ENCODE assay signal across 19 mouse cellular contexts in the genomic region with DNA sequence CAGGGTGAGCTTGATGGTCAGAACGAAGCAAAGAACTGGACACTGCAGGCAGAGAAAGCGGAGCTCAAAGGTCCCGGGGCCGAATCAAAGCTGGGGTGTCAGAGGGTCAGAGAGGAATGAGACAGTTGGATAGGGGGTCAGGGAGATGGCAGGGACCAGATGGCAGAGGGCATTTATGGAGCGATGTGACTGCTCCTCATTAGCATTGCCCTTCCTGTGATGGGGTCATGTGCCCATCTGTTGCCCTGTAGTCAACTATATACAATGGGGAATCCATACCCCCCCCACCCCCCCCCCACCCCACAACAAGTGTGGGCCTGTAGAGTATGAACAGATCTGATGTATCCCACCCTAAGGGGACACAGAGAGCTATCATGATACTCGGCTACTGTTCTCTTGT. TPM values are rescaled to one million over a fixed set of nuclear protein-coding genes. Genes with fewer than 3 reads are reported as not detected.
DNase-seq lines count a peak whose midpoint lies in the region; ATAC-seq and TF ChIP-seq lines count a peak whose summit lies in the region.
"Had no signal": no experiment of that assay in that cellular context is flagged by ENCODE, and none has a peak within 500 bp of the region (broad histone marks: within the 10 kb centered on the region; RNA-seq: fewer than 3 reads in every experiment).

No protein-coding gene starts in this region.

- no peak overlapping the region for H3K27ac ChIP-seq in forebrain, embryonic 11.5 days (ENCODE audit: low read depth, low read length)
- no peak overlapping the region for H3K27ac ChIP-seq in forebrain, embryonic 13.5 days
- no peak overlapping the region for H3K27ac ChIP-seq in limb, embryonic 15.5 days
- no peak overlapping the region for H3K27ac ChIP-seq in limb, embryonic 10.5 days
- H3K27ac ChIP-seq in ES-Bruce4 (ENCODE audit: insufficient read depth, low read length), result no peak overlapping the region
- no peak overlapping the region for H3K27ac ChIP-seq in embryonic facial prominence, embryonic 11.5 days (replicated peaks; ENCODE audit: low read depth, low read length)
- H3K27ac ChIP-seq: embryonic facial prominence, embryonic 15.5 days; left cerebral cortex, adult 2 months; midbrain, embryonic 15.5 days had no signal

- no peak for ATAC-seq in forebrain, embryonic 11.5 days (replicated peaks; ENCODE audit: low FRiP score)
- no peak for ATAC-seq in forebrain, embryonic 13.5 days
- ATAC-seq in limb, embryonic 15.5 days (ENCODE audit: insufficient number of reproducible peaks, low FRiP score, low TSS enrichment, low read depth), result 0 out of 2 replicates have a peak, but pooled peaks have one; percentile 30
- 0 out of 2 replicates have a peak, but pooled peaks have one; percentile 34 for ATAC-seq in embryonic facial prominence, embryonic 11.5 days (replicated peaks; ENCODE audit: insufficient number of reproducible peaks, low FRiP score, low TSS enrichment, low read depth)
- ATAC-seq: forebrain, embryonic 16.5 days; inflammation-experienced regulatory T-cells, adult 6 months; midbrain, embryonic 15.5 days had no signal

- H3K9me3 ChIP-seq in forebrain, embryonic 11.5 days (ENCODE audit: control insufficient read depth, low read length), result no peaks in the 10 kb centered on the region
- no peaks in the 10 kb centered on the region for H3K9me3 ChIP-seq in forebrain, embryonic 13.5 days (replicated peaks)
- H3K9me3 ChIP-seq in limb, embryonic 15.5 days, result no peaks in the 10 kb centered on the region
- no peaks in the 10 kb centered on the region for H3K9me3 ChIP-seq in limb, embryonic 10.5 days (replicated peaks)
- no peaks in the 10 kb centered on the region for H3K9me3 ChIP-seq in ES-Bruce4 (replicated peaks; ENCODE audit: control insufficient read depth, insufficient read depth, low read length, poor library complexity, severe bottlenecking)
- no peaks in the 10 kb centered on the region for H3K9me3 ChIP-seq in embryonic facial prominence, embryonic 11.5 days (replicated peaks; ENCODE audit: control insufficient read depth, low read length)
- H3K9me3 ChIP-seq: embryonic facial prominence, embryonic 15.5 days; midbrain, embryonic 15.5 days had no signal

- no peaks in the 10 kb centered on the region for H3K36me3 ChIP-seq in forebrain, embryonic 11.5 days (ENCODE audit: control insufficient read depth, insufficient read depth, low read length)
- no peaks in the 10 kb centered on the region for H3K36me3 ChIP-seq in forebrain, embryonic 13.5 days (ENCODE audit: poor library complexity, severe bottlenecking)
- H3K36me3 ChIP-seq in limb, embryonic 15.5 days, result no peaks in the 10 kb centered on the region
- no peaks in the 10 kb centered on the region for H3K36me3 ChIP-seq in limb, embryonic 10.5 days
- H3K36me3 ChIP-seq in ES-Bruce4 (ENCODE audit: control insufficient read depth, insufficient read depth, low read length, poor library complexity, severe bottlenecking), result no peaks in the 10 kb centered on the region
- no peaks in the 10 kb centered on the region for H3K36me3 ChIP-seq in embryonic facial prominence, embryonic 11.5 days (replicated peaks; ENCODE audit: control insufficient read depth, insufficient read depth, low read depth, low read length)
- H3K36me3 ChIP-seq: embryonic facial prominence, embryonic 15.5 days; midbrain, embryonic 15.5 days had no signal

- no peak overlapping the region for H3K4me2 ChIP-seq in forebrain, embryonic 11.5 days (ENCODE audit: low read depth, low read length, severe bottlenecking)
- H3K4me2 ChIP-seq in forebrain, embryonic 13.5 days, result no peak overlapping the region
- H3K4me2 ChIP-seq in limb, embryonic 15.5 days, result no peak overlapping the region
- no peak overlapping the region for H3K4me2 ChIP-seq in embryonic facial prominence, embryonic 11.5 days (ENCODE audit: low read depth, low read length)
- H3K4me2 ChIP-seq: embryonic facial prominence, embryonic 15.5 days; midbrain, embryonic 15.5 days had no signal

- 0 out of 2 replicates have a peak, but pooled peaks have one; percentile 31 for TF ChIP-seq EP300 in ES-Bruce4 (IDR thresholded peaks at IDR 0.05; ENCODE audit: insufficient read depth, low read depth, low read length)

- no peak for TF ChIP-seq POLR2A in ES-Bruce4 (IDR thresholded peaks at IDR 0.05; ENCODE audit: insufficient read depth, low read length)

- no peaks in the 10 kb centered on the region for H3K27me3 ChIP-seq in forebrain, embryonic 11.5 days (ENCODE audit: control insufficient read depth, insufficient read depth, low read length)
- H3K27me3 ChIP-seq in forebrain, embryonic 13.5 days, result no peaks in the 10 kb centered on the region
- no peaks in the 10 kb centered on the region for H3K27me3 ChIP-seq in limb, embryonic 15.5 days
- no peaks in the 10 kb centered on the region for H3K27me3 ChIP-seq in limb, embryonic 10.5 days (ENCODE audit: low read depth, poor library complexity, severe bottlenecking)
- no peaks in the 10 kb centered on the region for H3K27me3 ChIP-seq in ES-Bruce4 (ENCODE audit: control insufficient read depth, insufficient read depth, low read length, poor library complexity, severe bottlenecking)
- no peaks in the 10 kb centered on the region for H3K27me3 ChIP-seq in embryonic facial prominence, embryonic 11.5 days (ENCODE audit: control insufficient read depth, insufficient read depth, low read length)
- H3K27me3 ChIP-seq: embryonic facial prominence, embryonic 15.5 days; midbrain, embryonic 15.5 days had no signal

- no peak overlapping the region for H3K9ac ChIP-seq in forebrain, embryonic 11.5 days (ENCODE audit: low read length)
- H3K9ac ChIP-seq in forebrain, embryonic 13.5 days, result no peak overlapping the region
- H3K9ac ChIP-seq in limb, embryonic 15.5 days, result no peak overlapping the region
- H3K9ac ChIP-seq in ES-Bruce4 (ENCODE audit: low read depth, poor library complexity, severe bottlenecking), result no peak overlapping the region
- no peak overlapping the region for H3K9ac ChIP-seq in embryonic facial prominence, embryonic 11.5 days (replicated peaks; ENCODE audit: low read length)
- H3K9ac ChIP-seq: embryonic facial prominence, embryonic 15.5 days; midbrain, embryonic 15.5 days had no signal

- no peaks in the 10 kb centered on the region for H3K4me1 ChIP-seq in forebrain, embryonic 11.5 days (replicated peaks; ENCODE audit: control insufficient read depth, insufficient read depth, low read length)
- H3K4me1 ChIP-seq in forebrain, embryonic 13.5 days, result no peaks in the 10 kb centered on the region
- peaks cover 15% of the 10 kb centered on the region; the same call in 1 of the 2 replicates for H3K4me1 ChIP-seq in limb, embryonic 15.5 days
- peaks cover 17% of the 10 kb centered on the region for H3K4me1 ChIP-seq in limb, embryonic 10.5 days
- no peaks in the 10 kb centered on the region for H3K4me1 ChIP-seq in ES-Bruce4 (ENCODE audit: control insufficient read depth, insufficient read depth, low read length)
- H3K4me1 ChIP-seq in embryonic facial prominence, embryonic 11.5 days (ENCODE audit: control insufficient read depth, insufficient read depth, low read length), result no peaks in the 10 kb centered on the region

- H3K4me3 ChIP-seq in forebrain, embryonic 11.5 days (ENCODE audit: low read depth, low read length), result no peak overlapping the region
- no peak overlapping the region for H3K4me3 ChIP-seq in forebrain, embryonic 13.5 days
- no peak overlapping the region for H3K4me3 ChIP-seq in limb, embryonic 15.5 days
- H3K4me3 ChIP-seq in limb, embryonic 10.5 days, result no peak overlapping the region
- no peak overlapping the region for H3K4me3 ChIP-seq in ES-Bruce4 (ENCODE audit: low read depth, low read length)
- H3K4me3 ChIP-seq in embryonic facial prominence, embryonic 11.5 days (ENCODE audit: low read depth, low read length), result no peak overlapping the region
- H3K4me3 ChIP-seq: embryonic facial prominence, embryonic 15.5 days; left cerebral cortex, adult 2 months; midbrain, embryonic 15.5 days; myocyte had no signal

- peak; percentile 37 for DNase-seq in forebrain, embryonic 11.5 days (ENCODE audit: low spot score)
- DNase-seq in limb, embryonic 10.5 days (ENCODE audit: low spot score), result no peak
- no peak for DNase-seq in embryonic facial prominence, embryonic 11.5 days (ENCODE audit: low spot score)
- no peak for DNase-seq in adrenal gland, postnatal 25 days
- DNase-seq in frontal cortex, postnatal 14 days (ENCODE audit: low spot score in 2 of 2), result no peak
- DNase-seq: cerebellum, adult 8-10 months; gastrocnemius, postnatal 25 days; liver; right cerebral cortex, postnatal 25 days; spleen, adult 18-20 months had no signal

- 82% methylated on average over 6 of the region's 6 CpGs for WGBS in forebrain, embryonic 11.5 days
- WGBS in forebrain, embryonic 13.5 days, result 77% methylated on average over 6 of the region's 6 CpGs
- WGBS in limb, embryonic 15.5 days, result 54% methylated on average over 6 of the region's 6 CpGs
- 53% methylated on average over 6 of the region's 6 CpGs for WGBS in limb, embryonic 10.5 days
- WGBS in embryonic facial prominence, embryonic 11.5 days, result 41% methylated on average over 6 of the region's 6 CpGs

- TF ChIP-seq CTCF in ES-Bruce4 (IDR thresholded peaks at IDR 0.05; ENCODE audit: low read depth, low read length), result no peak

RNA-seq across cellular contexts. Expression of a gene that starts 39.7 kb away (rescaled TPM):
- 4.5 and 4.9 TPM in 2 replicates for polyA plus RNA-seq in forebrain, embryonic 11.5 days (2014; fragmentation: Nextera tagmentation; extraction: Ambion mirVana)
- 4.6 and 6.2 TPM in 2 replicates for polyA plus RNA-seq in forebrain, embryonic 13.5 days (2015; fragmentation: Nextera tagmentation; extraction: Ambion mirVana)
- 26.6 and 29.1 TPM in 2 replicates for polyA plus RNA-seq in limb, embryonic 15.5 days (2015; fragmentation: Nextera tagmentation; extraction: Ambion mirVana)
- 8.6 and 10.3 TPM in 2 replicates for polyA plus RNA-seq in limb, embryonic 10.5 days (2016; fragmentation: Nextera tagmentation; extraction: Ambion mirVana)
- polyA plus RNA-seq in ES-Bruce4 (2011; ENCODE audit: insufficient read depth, insufficient read length, low read depth, missing spikeins), result 2.6 and 2.7 TPM in 2 replicates
- 7.0 TPM in 2 replicates for polyA plus RNA-seq in embryonic facial prominence, embryonic 11.5 days (2014; fragmentation: Nextera tagmentation; extraction: Ambion mirVana)
- 15.8 and 16.9 TPM in 2 replicates for total RNA-seq in adrenal gland, postnatal 25 days (2021)
- polyA plus RNA-seq: inflammation-experienced regulatory T-cells, adult 6 months had no signal

Comparison
In these comparisons a context has a peak if more than half of its experiments do, and no peak if none do; other contexts are left out.
1. ATAC-seq: peak in limb, embryonic 15.5 days (single experiment) and embryonic facial prominence, embryonic 11.5 days (single experiment); none in forebrain, embryonic 11.5 days (single experiment) and forebrain, embryonic 13.5 days (single experiment).